Mouse (Mus musculus): Measurements from ENCODE around the gene Grasp. TPM values are rescaled to one million over a fixed set of nuclear protein-coding genes. Genes with fewer than 3 reads are reported as not detected.

Gene Grasp
- polyA plus RNA-seq, 1 experiment from 2014 or later = 5.0 TPM

GRCm38 (mm10) chr15:101278589-101278988 lies 54.6 kb downstream of the Grasp start:
- Histone ChIP-seq H3K4me1 (ENCODE audit: control insufficient read depth, insufficient read depth, low read length) (peaks cover 14% of the 10 kb centered on the region; the same call in 1 of the 2 replicates), H3K9ac (ENCODE audit: low read depth, low read length) (no peak overlapping the region), H3K4me2 (replicated peaks; ENCODE audit: low read depth, low read length) (no peak overlapping the region), H3K27me3 (ENCODE audit: control insufficient read depth, insufficient read depth, low read length) (no peaks in the 10 kb centered on the region), H3K4me3 (ENCODE audit: low read length) (no peak overlapping the region), H3K9me3 (ENCODE audit: control insufficient read depth, low read length) (no peaks in the 10 kb centered on the region), H3K36me3 (ENCODE audit: control insufficient read depth, insufficient read depth, low read length) (peaks cover 7% of the 10 kb centered on the region), H3K27ac (ENCODE audit: low read depth, low read length) (no peak overlapping the region)
- WGBS = 31% methylated on average over 5 of the region's 5 CpGs
- ATAC-seq (ENCODE audit: low FRiP score, low TSS enrichment) = no peak

DNA sequence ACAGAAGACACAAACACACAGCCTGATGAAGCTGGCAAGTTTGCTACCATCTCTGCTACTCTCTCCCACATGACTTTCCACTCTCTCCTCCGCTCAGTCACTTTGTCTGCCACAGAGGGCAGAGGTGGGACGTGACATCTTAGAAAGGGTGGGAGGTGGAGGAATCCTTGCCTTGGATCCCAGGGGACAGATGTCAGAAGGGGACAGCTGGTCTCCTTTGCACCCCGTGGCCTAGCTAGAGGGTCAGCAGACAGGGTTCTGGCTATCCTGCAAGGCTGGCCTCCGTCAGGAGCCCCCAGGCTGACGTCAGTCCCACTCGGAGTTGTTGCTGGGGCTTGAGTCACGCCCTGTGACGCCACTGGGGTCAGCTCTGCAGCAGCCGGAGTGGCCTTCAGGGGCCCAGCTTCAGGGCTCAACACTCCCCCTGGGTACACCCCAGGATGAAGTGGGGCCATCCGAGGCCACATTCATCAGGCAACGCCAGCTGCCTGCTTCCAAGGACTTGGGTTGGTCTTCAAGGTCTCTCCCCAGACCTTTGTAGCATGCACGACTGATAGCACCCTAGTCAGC lies 55.5 kb downstream of the Grasp start:
- no peaks in the 10 kb centered on the region for H3K27me3 ChIP-seq (ENCODE audit: control insufficient read depth, insufficient read depth, low read length)
- H3K9ac ChIP-seq (ENCODE audit: low read depth, low read length) = no peak overlapping the region
- H3K9me3 ChIP-seq (ENCODE audit: control insufficient read depth, low read length) = no peaks in the 10 kb centered on the region
- ATAC-seq (ENCODE audit: low FRiP score, low TSS enrichment) = no peak
- WGBS = 35% methylated on average over 12 of the region's 12 CpGs
- H3K4me2 ChIP-seq (replicated peaks; ENCODE audit: low read depth, low read length) = no peak overlapping the region
- H3K27ac ChIP-seq (ENCODE audit: low read depth, low read length) = no peak overlapping the region
- no peaks in the 10 kb centered on the region for H3K36me3 ChIP-seq (ENCODE audit: control insufficient read depth, insufficient read depth, low read length)
- H3K4me3 ChIP-seq (ENCODE audit: low read length) = no peak overlapping the region
- peaks cover 14% of the 10 kb centered on the region; the same call in 1 of the 2 replicates for H3K4me1 ChIP-seq (ENCODE audit: control insufficient read depth, insufficient read depth, low read length)

Small RNA genes lying within 50 kb of the gene (microRNA-seq; reads per million reads assigned to microRNA genes)
- gene Mir6962 = 0.63 reads per million

Other genes with a start within 250 kb of the Grasp start
- not detected in 2 replicates for gene Gm47841, start 176.8 kb upstream of the Grasp start, polyA plus RNA-seq (2014; fragmentation: Nextera tagmentation; extraction: Ambion mirVana)
- gene Fignl2, start 145.6 kb upstream of the Grasp start, polyA plus RNA-seq (2014; fragmentation: Nextera tagmentation; extraction: Ambion mirVana) = 0.58 and 0.73 TPM in 2 replicates
- gene Ankrd33, start 108.4 kb upstream of the Grasp start, polyA plus RNA-seq (2014; fragmentation: Nextera tagmentation; extraction: Ambion mirVana) = not detected in 2 replicates
- 6.3 and 8.8 TPM in 2 replicates for gene Acvrl1, start 95.7 kb upstream of the Grasp start, polyA plus RNA-seq (2014; fragmentation: Nextera tagmentation; extraction: Ambion mirVana)
- gene Acvr1b, start 50.1 kb upstream of the Grasp start, polyA plus RNA-seq (2014; fragmentation: Nextera tagmentation; extraction: Ambion mirVana) = 6.0 and 7.2 TPM in 2 replicates
- 4.5 and 5.0 TPM in 2 replicates for gene Nr4a1, start 30.1 kb downstream of the Grasp start, polyA plus RNA-seq (2014; fragmentation: Nextera tagmentation; extraction: Ambion mirVana)
- gene Atg101, start 60.1 kb downstream of the Grasp start, polyA plus RNA-seq (2014; fragmentation: Nextera tagmentation; extraction: Ambion mirVana) = 71.8 and 76.5 TPM in 2 replicates
- 25.8 and 28.2 TPM in 2 replicates for gene 6030408B16Rik, start 69.0 kb downstream of the Grasp start, polyA plus RNA-seq (2014; fragmentation: Nextera tagmentation; extraction: Ambion mirVana)
- gene Krt80, start 146.0 kb downstream of the Grasp start, polyA plus RNA-seq (2014; fragmentation: Nextera tagmentation; extraction: Ambion mirVana) = 2.4 and 3.6 TPM in 2 replicates
- 34.6 and 44.0 TPM in 2 replicates for gene Krt7, start 186.9 kb downstream of the Grasp start, polyA plus RNA-seq (2014; fragmentation: Nextera tagmentation; extraction: Ambion mirVana)
- gene Krt87, start 214.6 kb downstream of the Grasp start, polyA plus RNA-seq (2014; fragmentation: Nextera tagmentation; extraction: Ambion mirVana) = not detected in 2 replicates
- 0.21 TPM in 1 of 2 replicates, not detected in the other for gene Krt88, start 223.6 kb downstream of the Grasp start, polyA plus RNA-seq (2014; fragmentation: Nextera tagmentation; extraction: Ambion mirVana)
- not detected in 2 replicates for gene Krt81, start 239.6 kb downstream of the Grasp start, polyA plus RNA-seq (2014; fragmentation: Nextera tagmentation; extraction: Ambion mirVana)
- gene Krt86, start 249.3 kb downstream of the Grasp start, polyA plus RNA-seq (2014; fragmentation: Nextera tagmentation; extraction: Ambion mirVana) = not detected in 2 replicates

All from kidney, embryonic 14.5 days (tissue).